Mouse (Mus musculus): ENCODE measurements around the gene Inip.

The Inip gene

GRCm38 (mm10) chr4:59780568-59780967 is 20.8 kb downstream of the Inip start:
- in situ Hi-C loops (cut with MboI; ENCODE audit: low sequenced_read_pairs) = no loop called here

- in situ Hi-C loops (cut with MboI; ENCODE audit: low sequenced_read_pairs) = no loop called here
These were observed 23.6 kb downstream of the Inip start for GRCm38 (mm10) chr4:59777828-59778227.

- in situ Hi-C loops (cut with MboI; ENCODE audit: low sequenced_read_pairs) = no loop called here
These were observed 29.1 kb downstream of the Inip start for GRCm38 (mm10) chr4:59772171-59772879.

GRCm38 (mm10) chr4:59767717-59768116 is 33.7 kb downstream of the Inip start:
- in situ Hi-C loops (cut with MboI; ENCODE audit: low sequenced_read_pairs) = no loop called here

- in situ Hi-C loops (cut with MboI; ENCODE audit: low sequenced_read_pairs) = no loop called here
These were observed 35.9 kb downstream of the Inip start for GRCm38 (mm10) chr4:59765385-59766005.

GRCm38 (mm10) chr4:59764950-59765349 is 36.4 kb downstream of the Inip start:
- in situ Hi-C loops (cut with MboI; ENCODE audit: low sequenced_read_pairs) = no loop called here

- in situ Hi-C loops (cut with MboI; ENCODE audit: low sequenced_read_pairs) = no loop called here
These were observed 40.0 kb downstream of the Inip start for GRCm38 (mm10) chr4:59761365-59761729.

- in situ Hi-C loops (cut with MboI; ENCODE audit: low sequenced_read_pairs) = no loop called here
These were observed 40.6 kb downstream of the Inip start for GRCm38 (mm10) chr4:59760636-59761364.

GRCm38 (mm10) chr4:59760016-59760415 is 41.4 kb downstream of the Inip start:
- in situ Hi-C loops (cut with MboI; ENCODE audit: low sequenced_read_pairs) = no loop called here

- in situ Hi-C loops (cut with MboI; ENCODE audit: low sequenced_read_pairs) = no loop called here
These were observed 43.6 kb downstream of the Inip start for GRCm38 (mm10) chr4:59757452-59758435.

GRCm38 (mm10) chr4:59756332-59757082 is 44.9 kb downstream of the Inip start:
- in situ Hi-C loops (cut with MboI; ENCODE audit: low sequenced_read_pairs) = no loop called here

- in situ Hi-C loops (cut with MboI; ENCODE audit: low sequenced_read_pairs) = no loop called here
These were observed 47.8 kb downstream of the Inip start for GRCm38 (mm10) chr4:59753491-59754140.

- in situ Hi-C loops (cut with MboI; ENCODE audit: low sequenced_read_pairs) = no loop called here
These were observed 61.5 kb downstream of the Inip start for GRCm38 (mm10) chr4:59739882-59740281.

- in situ Hi-C loops (cut with MboI; ENCODE audit: low sequenced_read_pairs) = no loop called here
These were observed 62.1 kb downstream of the Inip start for GRCm38 (mm10) chr4:59739321-59739720.

GRCm38 (mm10) chr4:59731544-59731943 is 69.8 kb downstream of the Inip start:
- in situ Hi-C loops (cut with MboI; ENCODE audit: low sequenced_read_pairs) = no loop called here

GRCm38 (mm10) chr4:59728839-59729238 is 72.5 kb downstream of the Inip start:
- in situ Hi-C loops (cut with MboI; ENCODE audit: low sequenced_read_pairs) = no loop called here

GRCm38 (mm10) chr4:59727878-59728261 is 73.5 kb downstream of the Inip start:
- in situ Hi-C loops (cut with MboI; ENCODE audit: low sequenced_read_pairs) = no loop called here

- in situ Hi-C loops (cut with MboI; ENCODE audit: low sequenced_read_pairs) = no loop called here
These were observed 74.1 kb downstream of the Inip start for GRCm38 (mm10) chr4:59727187-59727877.

- in situ Hi-C loops (cut with MboI; ENCODE audit: low sequenced_read_pairs) = no loop called here
These were observed 74.9 kb downstream of the Inip start for GRCm38 (mm10) chr4:59726501-59726900.
